Mouse (Mus musculus) limb, embryonic 15.5 days (tissue): ENCODE data around the gene Zfp688. TPM values are rescaled to one million over a fixed set of nuclear protein-coding genes. Genes with fewer than 3 reads are reported as not detected.
"Not testable (repeated sequence)": the region's sequence is repeated elsewhere in the genome, so short reads cannot be mapped to it uniquely, and the experiment has no call there.

Source experiments
- ATAC-seq: fragments of 200-750 bp; cut with Nextera tagmentation; 2 replicates; pipeline ENCODE4 v1.8.0; 2017; ENCODE audit warnings: low read depth, moderate TSS enrichment; ENCODE audit not compliant: insufficient number of reproducible peaks, low FRiP score, low TSS enrichment
- H3K27ac ChIP-seq: fragments of 300-500 bp; sonication (generic); 2 replicates; pipeline ENCODE4 v1.5.1; 2015; ENCODE audit warnings: moderate library complexity, mild to moderate bottlenecking, inconsistent platforms
- H3K27me3 ChIP-seq: fragments of 300-500 bp; sonication (generic); 2 replicates; pipeline ENCODE4 v1.6.1; 2015; ENCODE audit warnings: inconsistent platforms
- H3K36me3 ChIP-seq: fragments of 300-500 bp; sonication (generic); 2 replicates; pipeline ENCODE4 v1.6.1; 2015; ENCODE audit warnings: inconsistent platforms
- H3K4me1 ChIP-seq: fragments of 300-500 bp; sonication (generic); 2 replicates; pipeline ENCODE4 v1.6.1; 2015; ENCODE audit warnings: inconsistent platforms
- H3K4me2 ChIP-seq: fragments of 300-500 bp; sonication (generic); 2 replicates; pipeline ENCODE4 v1.6.1; 2015; ENCODE audit warnings: mild to moderate bottlenecking, inconsistent platforms
- H3K4me3 ChIP-seq: fragments of 300-500 bp; sonication (generic); 2 replicates; pipeline ENCODE4 v1.5.1; 2015; ENCODE audit warnings: mild to moderate bottlenecking, inconsistent platforms
- H3K9ac ChIP-seq: fragments of 300-500 bp; sonication (generic); 2 replicates; pipeline ENCODE4 v1.6.1; 2015; ENCODE audit warnings: inconsistent platforms
- H3K9me3 ChIP-seq: fragments of 300-500 bp; sonication (generic); 2 replicates; pipeline ENCODE4 v1.6.1; 2016; ENCODE audit warnings: inconsistent platforms
- WGBS: fragments of 180-500 bp; shearing (Covaris S2); methylation state at CpG from one replicate; pipeline ENCODE4 v1.1.7; 2015; 5-methylcytosine and 5-hydroxymethylcytosine counted together
- polyA plus RNA-seq: library from polyadenylated mRNA; unstranded; fragments of >200 nt; fragmentation: Nextera tagmentation; extraction: Ambion mirVana; gene quantifications from 2 replicates; pipeline ENCODE4 v1.2.1, GENCODE M21; 2015

Zfp688 gene
- polyA plus RNA-seq, 1 experiment from 2014 or later = 24.0 TPM

GRCm38 (mm10) chr7:127449966-127450365 is 28.1 kb upstream of the Zfp688 start:
- H3K4me2 ChIP-seq = peak overlapping the region; percentile 69
- peak overlapping the region; percentile 89 for H3K4me3 ChIP-seq
- 82% methylated on average over 7 of the region's 7 CpGs for WGBS
- peaks cover 40% of the 10 kb centered on the region for H3K36me3 ChIP-seq
- peak overlapping the region; percentile 27; the same call in 1 of the 2 replicates for H3K9ac ChIP-seq
- no peaks in the 10 kb centered on the region for H3K27me3 ChIP-seq
- no peaks in the 10 kb centered on the region for H3K9me3 ChIP-seq
- H3K27ac ChIP-seq = no peak overlapping the region
- ATAC-seq = no peak
- peaks cover 36% of the 10 kb centered on the region for H3K4me1 ChIP-seq

DNA sequence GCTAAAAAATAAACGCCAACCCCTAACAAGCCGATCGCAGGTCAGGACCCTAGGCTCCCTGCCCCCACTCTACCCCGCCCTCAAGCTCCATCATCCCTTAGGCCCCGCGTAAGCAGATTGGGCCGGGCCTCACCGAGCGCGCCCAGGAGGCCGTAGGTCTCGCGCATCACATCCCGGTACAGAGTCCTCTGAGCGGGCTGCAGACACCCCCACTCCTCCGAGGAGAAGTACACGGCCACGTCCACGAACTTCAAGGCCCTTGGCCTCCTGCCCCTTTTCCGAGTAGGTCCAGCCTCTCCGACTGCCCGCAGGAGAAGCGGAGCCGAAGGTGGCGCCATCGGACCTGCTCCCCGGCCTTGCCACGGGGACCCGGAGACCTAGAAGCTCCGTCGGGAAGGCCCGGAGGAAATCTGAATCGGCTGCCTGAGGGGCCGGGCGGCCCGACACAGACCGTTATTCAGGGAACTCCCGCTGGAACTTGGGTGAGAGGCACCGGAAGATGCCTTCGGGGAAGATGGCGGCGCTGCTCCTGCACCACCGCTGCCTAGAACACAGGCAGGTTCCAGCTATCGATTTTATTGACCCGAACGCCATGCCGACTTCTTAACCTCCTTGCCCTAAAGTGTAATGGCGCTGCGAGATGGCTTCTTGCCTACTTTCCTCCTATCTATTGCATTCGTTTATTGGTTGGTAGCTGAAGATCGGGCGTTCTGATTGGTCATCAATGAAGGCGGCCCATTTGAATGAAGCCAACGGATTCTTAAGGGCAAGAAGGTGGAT is 26.8 kb upstream of the Zfp688 start, which contains the start of gene Zfp689:
Gene Zfp689, minus strand, starts transcription at position 638 of the 780 bp plus-strand sequence.
- Histone ChIP-seq H3K27me3 (no peaks in the 10 kb centered on the region), H3K9ac (peak within 1 kb of the TSS; percentile 91), H3K9me3 (no peaks in the 10 kb centered on the region), H3K4me2 (peak within 1 kb of the TSS; percentile 69), H3K27ac (peak within 1 kb of the TSS; percentile 97), H3K4me3 (peak within 1 kb of the TSS; percentile 89), H3K36me3 (peaks cover 44% of the 10 kb centered on the region), H3K4me1 (peaks cover 36% of the 10 kb centered on the region)
- peak; percentile 82 for ATAC-seq
- under 1% methylated on average over 54 of the region's 54 CpGs for WGBS

- WGBS = 92% methylated on average over 20 of the region's 20 CpGs
- no peak overlapping the region for H3K27ac ChIP-seq
- no peak overlapping the region for H3K4me3 ChIP-seq
- ATAC-seq = no peak
- no peak overlapping the region for H3K9ac ChIP-seq
- no peaks in the 10 kb centered on the region for H3K9me3 ChIP-seq
- H3K4me2 ChIP-seq = no peak overlapping the region
- H3K36me3 ChIP-seq = peaks cover 51% of the 10 kb centered on the region
- no peaks in the 10 kb centered on the region for H3K27me3 ChIP-seq
- H3K4me1 ChIP-seq = peaks cover 7% of the 10 kb centered on the region; the same call in 1 of the 2 replicates
These were observed 22.1 kb upstream of the Zfp688 start for GRCm38 (mm10) chr7:127443976-127444375.

- ATAC-seq = no peak
- no peaks in the 10 kb centered on the region for H3K27me3 ChIP-seq
- H3K9ac ChIP-seq = no peak overlapping the region
- H3K36me3 ChIP-seq = peaks cover 15% of the 10 kb centered on the region
- H3K4me1 ChIP-seq = no peaks in the 10 kb centered on the region
- no peak overlapping the region for H3K27ac ChIP-seq
- no peak overlapping the region for H3K4me2 ChIP-seq
- WGBS = 86% methylated on average over 3 of the region's 3 CpGs
- no peak overlapping the region for H3K4me3 ChIP-seq
- 0 out of 2 replicates have a peak, but pooled peaks cover 5% of the 10 kb centered on the region for H3K9me3 ChIP-seq
These were observed 15.9 kb upstream of the Zfp688 start for GRCm38 (mm10) chr7:127437724-127438123.

DNA sequence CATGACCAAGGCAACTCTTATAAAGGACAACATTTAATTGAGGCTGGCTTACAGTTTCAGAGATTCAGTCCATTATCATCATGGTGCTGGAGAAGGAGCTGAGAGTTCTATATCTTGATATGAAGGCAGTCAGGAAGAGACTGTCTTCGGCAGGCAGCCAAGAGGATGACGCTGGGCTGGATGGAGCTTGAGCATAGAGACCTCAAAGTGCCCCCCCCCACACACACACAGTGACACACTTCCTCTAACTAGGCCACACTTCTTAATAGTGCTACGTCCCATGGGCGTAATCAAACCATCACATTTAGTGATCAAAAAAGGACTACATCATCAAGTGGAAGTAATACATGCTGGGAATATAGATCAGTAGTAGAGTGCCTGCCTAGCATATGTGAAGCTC is 13.3 kb upstream of the Zfp688 start:
- Histone ChIP-seq H3K36me3 (no peaks in the 10 kb centered on the region), H3K4me1 (no peaks in the 10 kb centered on the region), H3K4me3 (no peak overlapping the region), H3K27me3 (no peaks in the 10 kb centered on the region), H3K27ac (no peak overlapping the region), H3K9me3 (0 out of 2 replicates have a peak, but pooled peaks cover 5% of the 10 kb centered on the region), H3K9ac (no peak overlapping the region), H3K4me2 (no peak overlapping the region)
- no peak for ATAC-seq
- 86% methylated on average over 4 of the region's 4 CpGs for WGBS

DNA sequence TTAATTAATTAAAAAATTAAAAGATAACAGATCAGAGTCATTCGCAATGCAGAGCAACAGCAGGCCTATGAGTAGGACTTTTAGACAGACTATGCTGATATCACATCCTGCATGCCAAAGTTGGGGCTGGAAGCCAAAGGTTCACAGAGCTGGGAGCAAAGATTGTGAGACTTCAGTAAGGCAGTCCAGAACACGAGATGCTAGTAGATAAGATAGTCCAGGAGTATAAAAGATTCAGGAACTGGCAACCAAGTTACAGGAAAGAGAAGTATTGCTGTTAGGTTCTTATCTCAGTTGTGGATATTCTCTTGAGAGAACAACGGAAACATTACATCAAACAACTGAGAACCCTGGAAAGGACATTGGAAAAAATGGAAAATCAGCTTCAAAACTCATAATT is 4.5 kb upstream of the Zfp688 start:
- H3K9me3 ChIP-seq = no peaks in the 10 kb centered on the region
- H3K27me3 ChIP-seq = peaks cover 7% of the 10 kb centered on the region; the same call in 1 of the 2 replicates
- H3K9ac ChIP-seq = no peak overlapping the region
- WGBS = 71% methylated on average over 3 of the region's 3 CpGs
- H3K36me3 ChIP-seq = no peaks in the 10 kb centered on the region
- no peak for ATAC-seq
- no peak overlapping the region for H3K4me3 ChIP-seq
- H3K27ac ChIP-seq = no peak overlapping the region
- H3K4me1 ChIP-seq = peaks cover 8% of the 10 kb centered on the region; the same call in 1 of the 2 replicates
- H3K4me2 ChIP-seq = no peak overlapping the region

DNA sequence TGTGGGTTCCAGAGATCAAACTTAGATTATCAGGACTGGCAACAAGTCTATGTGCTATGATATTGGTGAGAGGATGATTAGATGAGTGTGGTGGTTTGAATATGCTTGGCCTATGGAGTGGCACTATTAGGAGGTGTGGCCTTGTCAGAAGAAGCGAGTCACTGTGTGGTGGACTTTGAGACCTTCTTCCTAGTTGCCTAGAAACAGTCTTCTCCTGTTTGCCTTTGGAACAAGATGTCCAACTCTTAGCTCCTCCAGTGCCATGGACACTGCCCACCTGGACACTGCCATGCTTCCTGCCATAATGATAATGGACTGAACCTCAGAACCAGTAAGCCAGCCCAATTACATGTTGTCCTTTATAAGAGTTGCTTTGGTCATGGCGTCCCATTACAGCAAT is 4.0 kb upstream of the Zfp688 start:
- H3K9me3 ChIP-seq = no peaks in the 10 kb centered on the region
- WGBS = 91% methylated on average over 2 of the region's 2 CpGs
- H3K9ac ChIP-seq = no peak overlapping the region
- ATAC-seq = no peak
- H3K4me3 ChIP-seq = no peak overlapping the region
- peaks cover 7% of the 10 kb centered on the region; the same call in 1 of the 2 replicates for H3K27me3 ChIP-seq
- H3K4me1 ChIP-seq = peaks cover 13% of the 10 kb centered on the region; the same call in 1 of the 2 replicates
- H3K36me3 ChIP-seq = no peaks in the 10 kb centered on the region
- H3K27ac ChIP-seq = no peak overlapping the region
- H3K4me2 ChIP-seq = no peak overlapping the region

DNA sequence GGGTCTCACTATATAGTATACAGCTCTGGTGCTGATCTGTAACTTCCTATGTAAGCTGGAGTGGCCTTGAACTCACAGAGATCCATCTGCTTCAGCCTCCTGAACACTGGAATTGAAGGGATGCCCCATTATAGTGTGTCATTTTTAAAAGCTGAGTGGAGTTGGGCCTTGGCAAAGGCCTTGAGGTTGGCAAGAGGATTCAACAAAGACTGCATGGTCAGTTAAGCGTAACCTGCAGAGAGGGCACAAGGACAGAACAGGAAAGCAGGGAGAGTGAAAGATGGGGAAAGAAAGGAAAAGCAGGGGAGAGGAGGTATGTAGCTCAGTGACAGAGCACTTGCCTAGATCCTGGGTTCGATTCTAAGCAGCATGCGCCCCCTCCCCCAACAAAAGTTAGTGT is 3.4 kb upstream of the Zfp688 start:
- peaks cover 13% of the 10 kb centered on the region; the same call in 1 of the 2 replicates for H3K4me1 ChIP-seq
- H3K9ac ChIP-seq = no peak overlapping the region
- H3K4me3 ChIP-seq = no peak overlapping the region
- H3K27me3 ChIP-seq = peaks cover 7% of the 10 kb centered on the region; the same call in 1 of the 2 replicates
- ATAC-seq = no peak
- H3K27ac ChIP-seq = no peak overlapping the region
- no peaks in the 10 kb centered on the region for H3K9me3 ChIP-seq
- H3K36me3 ChIP-seq = no peaks in the 10 kb centered on the region
- WGBS = 84% methylated on average over 3 of the region's 3 CpGs
- no peak overlapping the region for H3K4me2 ChIP-seq

DNA sequence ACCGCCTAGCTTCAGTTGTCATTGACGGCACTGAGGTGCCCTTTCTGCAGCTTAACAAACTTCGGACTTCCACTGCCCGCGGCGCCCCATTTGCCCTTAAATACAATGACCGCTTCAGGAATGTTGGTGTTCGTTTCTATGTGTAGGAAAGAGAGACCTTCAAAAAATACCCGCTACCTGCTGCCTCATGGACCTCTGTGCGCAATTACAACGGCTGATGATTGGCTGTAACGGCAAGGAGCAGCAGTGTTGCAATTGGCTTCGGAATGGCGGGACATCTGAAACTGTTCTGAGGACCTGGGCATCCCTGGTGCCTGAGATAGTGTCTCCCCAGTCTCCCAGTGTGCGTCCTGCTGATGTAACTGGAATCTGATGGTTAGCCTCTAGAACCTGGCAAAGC is 379 bp upstream of the Zfp688 start:
- H3K4me3 ChIP-seq = peak overlapping the region; percentile 76
- H3K36me3 ChIP-seq = peaks cover 8% of the 10 kb centered on the region; the same call in 1 of the 2 replicates
- H3K27ac ChIP-seq = peak overlapping the region; percentile 78; the same call in 1 of the 2 replicates
- H3K27me3 ChIP-seq = peaks cover 7% of the 10 kb centered on the region; the same call in 1 of the 2 replicates
- peak overlapping the region; percentile 86 for H3K4me2 ChIP-seq
- ATAC-seq = no peak
- WGBS = 1% methylated on average over 15 of the region's 15 CpGs
- peak overlapping the region; percentile 89; the same call in 1 of the 2 replicates for H3K9ac ChIP-seq
- peaks cover 13% of the 10 kb centered on the region; the same call in 1 of the 2 replicates for H3K4me1 ChIP-seq
- H3K9me3 ChIP-seq = no peaks in the 10 kb centered on the region

DNA sequence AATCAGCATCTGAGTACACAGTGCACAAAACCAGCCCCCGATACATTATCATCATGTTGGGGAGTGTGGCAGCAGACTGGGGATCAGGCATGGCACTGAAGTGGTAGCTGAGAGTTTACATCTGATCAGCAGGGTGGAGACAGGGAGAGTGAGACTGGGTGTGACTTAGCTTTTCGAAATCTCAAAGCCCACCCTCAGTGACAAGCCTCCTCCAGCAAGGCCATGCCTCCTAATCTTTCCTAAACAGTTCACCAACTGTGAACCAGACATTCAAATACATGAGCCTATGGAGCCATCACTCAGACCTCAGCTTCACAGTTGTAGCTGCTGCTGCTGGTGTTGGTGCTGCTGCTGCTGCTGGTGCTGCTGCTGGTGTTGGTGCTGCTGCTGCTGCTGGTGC is 10.4 kb downstream of the Zfp688 start:
- Histone ChIP-seq H3K9ac (no peak overlapping the region), H3K4me1 (peaks cover 2% of the 10 kb centered on the region; the same call in 1 of the 2 replicates), H3K27ac (no peak overlapping the region), H3K4me2 (no peak overlapping the region), H3K4me3 (no peak overlapping the region), H3K36me3 (no peaks in the 10 kb centered on the region), H3K27me3 (no peaks in the 10 kb centered on the region), H3K9me3 (no peaks in the 10 kb centered on the region)
- ATAC-seq = no peak
- 73% methylated on average over 2 of the region's 2 CpGs for WGBS

DNA sequence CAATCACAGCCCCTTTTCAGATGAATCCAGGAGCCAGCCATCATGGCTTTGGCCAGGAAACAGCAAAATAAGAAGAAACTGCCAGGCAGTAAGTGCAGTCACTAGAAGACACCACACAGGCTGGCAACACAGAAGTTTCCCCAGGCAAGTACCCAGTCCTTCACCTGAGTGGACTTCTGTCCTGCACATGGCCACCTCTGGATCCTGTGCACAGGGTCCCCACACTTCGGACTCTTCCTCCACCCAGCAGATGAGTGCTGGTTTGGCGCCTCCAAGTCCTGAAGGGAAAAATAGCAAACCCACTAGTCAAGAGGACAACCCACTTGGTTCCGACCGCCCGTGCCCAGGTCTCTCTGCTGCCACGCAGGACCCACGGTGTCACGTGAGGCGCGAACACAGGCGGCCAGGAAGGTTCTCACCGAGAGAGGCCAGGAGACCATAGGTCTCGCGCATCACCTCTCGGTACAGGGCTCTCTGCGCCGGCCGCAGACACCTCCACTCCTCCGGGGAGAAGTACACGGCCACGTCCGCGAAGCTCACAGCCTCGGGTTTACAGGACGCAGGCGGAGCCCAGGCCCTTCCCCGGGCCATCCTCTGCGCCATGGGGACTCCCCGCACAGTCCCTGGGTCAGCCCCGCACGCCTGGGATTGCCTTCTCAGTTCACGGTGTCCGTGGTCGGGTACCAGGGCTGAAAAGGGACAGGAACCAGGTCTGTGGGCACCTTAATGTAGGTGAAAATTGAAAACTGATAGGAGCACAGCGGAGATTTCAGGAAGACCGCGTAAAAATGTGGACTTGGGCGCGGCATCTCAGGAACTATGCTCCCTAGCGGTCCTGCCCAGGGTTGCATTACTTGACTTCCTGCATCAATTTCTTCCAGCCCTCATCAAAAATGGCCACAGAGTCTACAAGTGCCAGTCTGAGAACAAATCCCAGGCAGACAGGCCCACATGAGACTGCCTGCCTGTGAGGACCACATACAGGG is 15.6 kb downstream of the Zfp688 start, which contains the start of gene Zfp764:
Gene Zfp764, minus strand, starts transcription at position 821 of the 986 bp plus-strand sequence.
- not testable (repeated sequence) for H3K36me3 ChIP-seq, H3K27me3 ChIP-seq, H3K4me1 ChIP-seq, H3K9me3 ChIP-seq
- Histone ChIP-seq H3K9ac (peak within 1 kb of the TSS; percentile 76), H3K4me3 (peak within 1 kb of the TSS; percentile 50), H3K4me2 (peak within 1 kb of the TSS; percentile 92), H3K27ac (peak within 1 kb of the TSS; percentile 83)
- peak; percentile 83 for ATAC-seq
- WGBS = 4% methylated on average over 40 of the region's 40 CpGs
